Mouse (Mus musculus): ENCODE measurements at regions not wholly inside any gene's neighbourhood (a gene's known extent, or its start where the extent isn't known, plus 50 kb on each side); places are given as distances from the start of the nearest gene placed in this dataset.

- Histone ChIP-seq H3K4me2 (peak overlapping the region; percentile 8; the same call in 1 of the 2 replicates), H3K27ac (no peak overlapping the region), H3K27me3 (no peaks in the 10 kb centered on the region), H3K4me1 (replicated peaks) (peaks cover 13% of the 10 kb centered on the region), H3K4me3 (no peak overlapping the region), H3K36me3 (no peaks in the 10 kb centered on the region), H3K9me3 (replicated peaks) (no peaks in the 10 kb centered on the region), H3K9ac (no peak overlapping the region)
- ATAC-seq (replicated peaks; ENCODE audit: insufficient number of reproducible peaks, insufficient read depth, low FRiP score, low read depth) = no peak
- WGBS = 19% methylated on average over 4 of the region's 4 CpGs
Observed at GRCm38 (mm10) chr3:133751565-133751964, 206.6 kb upstream of the Tet2 start.

- Histone ChIP-seq H3K4me2 (no peak overlapping the region), H3K4me3 (no peak overlapping the region), H3K4me1 (replicated peaks) (peaks cover 15% of the 10 kb centered on the region), H3K27me3 (no peaks in the 10 kb centered on the region), H3K9me3 (replicated peaks) (no peaks in the 10 kb centered on the region), H3K27ac (no peak overlapping the region), H3K36me3 (no peaks in the 10 kb centered on the region), H3K9ac (no peak overlapping the region)
- ATAC-seq (replicated peaks; ENCODE audit: insufficient number of reproducible peaks, insufficient read depth, low FRiP score, low read depth) = no peak
- 73% methylated on average over 3 of the region's 3 CpGs for whole genome bisulfite sequencing
Observed at GRCm38 (mm10) chr3:133753041-133753440, 208.1 kb upstream of the Tet2 start.

- no peaks in the 10 kb centered on the region for H3K36me3 ChIP-seq
- WGBS = 38% methylated on average over 14 of the region's 14 CpGs
- no peak overlapping the region for H3K27ac ChIP-seq
- peaks cover 23% of the 10 kb centered on the region for H3K4me1 ChIP-seq (replicated peaks)
- no peaks in the 10 kb centered on the region for H3K9me3 ChIP-seq (replicated peaks)
- no peak overlapping the region for H3K9ac ChIP-seq
- peak overlapping the region; percentile 37; the same call in 1 of the 2 replicates for H3K4me2 ChIP-seq
- no peaks in the 10 kb centered on the region for H3K27me3 ChIP-seq
- ATAC-seq (replicated peaks; ENCODE audit: insufficient number of reproducible peaks, insufficient read depth, low FRiP score, low read depth) = no peak
- H3K4me3 ChIP-seq = no peak overlapping the region
Observed at GRCm38 (mm10) chr3:133754006-133754910, 209.3 kb upstream of the Tet2 start.

- H3K27ac ChIP-seq = no peak overlapping the region
- H3K4me1 ChIP-seq (replicated peaks) = peaks cover 23% of the 10 kb centered on the region
- H3K9ac ChIP-seq = no peak overlapping the region
- peak overlapping the region; percentile 37; the same call in 1 of the 2 replicates for H3K4me2 ChIP-seq
- H3K4me3 ChIP-seq = no peak overlapping the region
- H3K27me3 ChIP-seq = no peaks in the 10 kb centered on the region
- ATAC-seq (replicated peaks; ENCODE audit: insufficient number of reproducible peaks, insufficient read depth, low FRiP score, low read depth) = 0 out of 2 replicates have a peak, but pooled peaks have one; percentile 47
- 6% methylated on average over 3 of the region's 3 CpGs for WGBS
- H3K36me3 ChIP-seq = no peaks in the 10 kb centered on the region
- no peaks in the 10 kb centered on the region for H3K9me3 ChIP-seq (replicated peaks)
Observed at GRCm38 (mm10) chr3:133754911-133755259, 209.9 kb upstream of the Tet2 start.

- Histone ChIP-seq H3K9ac (no peak overlapping the region), H3K27ac (no peak overlapping the region), H3K36me3 (no peaks in the 10 kb centered on the region), H3K4me2 (peak overlapping the region; percentile 52), H3K9me3 (replicated peaks) (no peaks in the 10 kb centered on the region), H3K4me1 (replicated peaks) (peaks cover 23% of the 10 kb centered on the region), H3K27me3 (no peaks in the 10 kb centered on the region), H3K4me3 (peak overlapping the region; percentile 17)
- ATAC-seq (replicated peaks; ENCODE audit: insufficient number of reproducible peaks, insufficient read depth, low FRiP score, low read depth) = no peak
- 26% methylated on average over 12 of the region's 12 CpGs for WGBS
Observed at GRCm38 (mm10) chr3:133757756-133758420, 212.9 kb upstream of the Tet2 start.

- Histone ChIP-seq H3K4me2 (peak overlapping the region; percentile 52), H3K4me3 (peak overlapping the region; percentile 17), H3K36me3 (no peaks in the 10 kb centered on the region), H3K27ac (no peak overlapping the region), H3K9me3 (replicated peaks) (no peaks in the 10 kb centered on the region), H3K9ac (no peak overlapping the region), H3K27me3 (no peaks in the 10 kb centered on the region), H3K4me1 (replicated peaks) (peaks cover 23% of the 10 kb centered on the region)
- WGBS = 7% methylated on average over 4 of the region's 4 CpGs
- no peak for ATAC-seq (replicated peaks; ENCODE audit: insufficient number of reproducible peaks, insufficient read depth, low FRiP score, low read depth)
Observed at GRCm38 (mm10) chr3:133758421-133758820, 213.5 kb upstream of the Tet2 start.

GRCm38 (mm10) chr3:133759611-133760010, 214.7 kb upstream of the Tet2 start:
- Histone ChIP-seq H3K9ac (no peak overlapping the region), H3K27me3 (no peaks in the 10 kb centered on the region), H3K4me2 (no peak overlapping the region), H3K9me3 (replicated peaks) (no peaks in the 10 kb centered on the region), H3K36me3 (no peaks in the 10 kb centered on the region), H3K4me1 (replicated peaks) (peaks cover 15% of the 10 kb centered on the region), H3K4me3 (no peak overlapping the region), H3K27ac (no peak overlapping the region)
- no peak for ATAC-seq (replicated peaks; ENCODE audit: insufficient number of reproducible peaks, insufficient read depth, low FRiP score, low read depth)
- WGBS = 68% methylated on average over 2 of the region's 2 CpGs

- WGBS = 88% methylated on average over 1 of the region's 1 CpGs
- no peak overlapping the region for H3K27ac ChIP-seq
- H3K4me2 ChIP-seq = no peak overlapping the region
- no peaks in the 10 kb centered on the region for H3K27me3 ChIP-seq
- no peaks in the 10 kb centered on the region for H3K36me3 ChIP-seq
- no peak for ATAC-seq (replicated peaks; ENCODE audit: insufficient number of reproducible peaks, insufficient read depth, low FRiP score, low read depth)
- peaks cover 9% of the 10 kb centered on the region for H3K4me1 ChIP-seq (replicated peaks)
- no peaks in the 10 kb centered on the region for H3K9me3 ChIP-seq (replicated peaks)
- H3K9ac ChIP-seq = no peak overlapping the region
- no peak overlapping the region for H3K4me3 ChIP-seq
Observed at GRCm38 (mm10) chr3:133760221-133760620, 215.3 kb upstream of the Tet2 start.

GRCm38 (mm10) chr3:133763721-133764120, 218.8 kb upstream of the Tet2 start:
- no peaks in the 10 kb centered on the region for H3K27me3 ChIP-seq
- no peak overlapping the region for H3K4me2 ChIP-seq
- H3K4me3 ChIP-seq = no peak overlapping the region
- no peaks in the 10 kb centered on the region for H3K36me3 ChIP-seq
- peaks cover 1% of the 10 kb centered on the region for H3K4me1 ChIP-seq (replicated peaks)
- ATAC-seq (replicated peaks; ENCODE audit: insufficient number of reproducible peaks, insufficient read depth, low FRiP score, low read depth) = no peak
- H3K9me3 ChIP-seq (replicated peaks) = no peaks in the 10 kb centered on the region
- no peak overlapping the region for H3K27ac ChIP-seq
- no peak overlapping the region for H3K9ac ChIP-seq

- Histone ChIP-seq H3K4me2 (no peak overlapping the region), H3K27ac (no peak overlapping the region), H3K4me3 (no peak overlapping the region), H3K9me3 (replicated peaks) (no peaks in the 10 kb centered on the region), H3K4me1 (replicated peaks) (no peaks in the 10 kb centered on the region), H3K27me3 (no peaks in the 10 kb centered on the region), H3K9ac (no peak overlapping the region), H3K36me3 (no peaks in the 10 kb centered on the region)
- ATAC-seq (replicated peaks; ENCODE audit: insufficient number of reproducible peaks, insufficient read depth, low FRiP score, low read depth) = no peak
- WGBS = 38% methylated on average over 2 of the region's 2 CpGs
Observed at GRCm38 (mm10) chr3:133773490-133773889, 228.6 kb upstream of the Tet2 start.

GRCm38 (mm10) chr3:133774229-133774628, 229.3 kb upstream of the Tet2 start:
- no peak overlapping the region for H3K9ac ChIP-seq
- WGBS = 41% methylated on average over 3 of the region's 3 CpGs
- H3K36me3 ChIP-seq = no peaks in the 10 kb centered on the region
- no peak for ATAC-seq (replicated peaks; ENCODE audit: insufficient number of reproducible peaks, insufficient read depth, low FRiP score, low read depth)
- no peak overlapping the region for H3K4me3 ChIP-seq
- H3K27ac ChIP-seq = no peak overlapping the region
- H3K9me3 ChIP-seq (replicated peaks) = no peaks in the 10 kb centered on the region
- H3K4me2 ChIP-seq = no peak overlapping the region
- no peaks in the 10 kb centered on the region for H3K27me3 ChIP-seq
- no peaks in the 10 kb centered on the region for H3K4me1 ChIP-seq (replicated peaks)

All from heart, embryonic 15.5 days (tissue).